Mouse (Mus musculus) neural tube, embryonic 10.5 days (tissue): ENCODE measurements around the gene Mylip.

Experiments
- DNase-seq: peaks from one replicate; pipeline ENCODE4 v3.0.0-alpha.2; 2017; ENCODE audit warnings: low spot score; ENCODE audit errors: extremely low spot score

Gene Mylip

GRCm38 (mm10) chr13:45389448-45390311, at the start of gene Mylip:
TSS of gene Mylip (plus strand) at chr13:45389742.
- DNase-seq, result peak; percentile 97

GRCm38 (mm10) chr13:45341991-45342390, 47.6 kb upstream of the Mylip start:
- no peak for DNase-seq

GRCm38 (mm10) chr13:45343541-45343940, 46.0 kb upstream of the Mylip start:
- DNase-seq, result no peak

- no peak for DNase-seq
Measured at GRCm38 (mm10) chr13:45343966-45344365, 45.6 kb upstream of the Mylip start.

- peak; percentile 35 for DNase-seq
Measured at GRCm38 (mm10) chr13:45345471-45346159, 43.9 kb upstream of the Mylip start.

GRCm38 (mm10) chr13:45351483-45351882, 38.1 kb upstream of the Mylip start:
- DNase-seq, result no peak

- DNase-seq, result no peak
Measured at GRCm38 (mm10) chr13:45354824-45355223, 34.7 kb upstream of the Mylip start.

GRCm38 (mm10) chr13:45358208-45358607, 31.3 kb upstream of the Mylip start:
- DNase-seq, result no peak

GRCm38 (mm10) chr13:45358676-45359323, 30.7 kb upstream of the Mylip start:
- no peak for DNase-seq

- no peak for DNase-seq
Measured at GRCm38 (mm10) chr13:45365788-45366187, 23.8 kb upstream of the Mylip start.

GRCm38 (mm10) chr13:45371673-45372072, 17.9 kb upstream of the Mylip start:
- no peak for DNase-seq

- no peak for DNase-seq
Measured at GRCm38 (mm10) chr13:45372456-45372855, 17.1 kb upstream of the Mylip start.

GRCm38 (mm10) chr13:45374846-45375245, 14.7 kb upstream of the Mylip start:
- DNase-seq, result no peak

GRCm38 (mm10) chr13:45382208-45382607, 7.3 kb upstream of the Mylip start:
- no peak for DNase-seq

- DNase-seq, result no peak
Measured at GRCm38 (mm10) chr13:45384636-45385035, 4.9 kb upstream of the Mylip start.

GRCm38 (mm10) chr13:45385521-45385920, 4.0 kb upstream of the Mylip start:
- DNase-seq, result no peak

- DNase-seq, result no peak
Measured at GRCm38 (mm10) chr13:45386253-45386652, 3.3 kb upstream of the Mylip start.

- DNase-seq, result no peak
Measured at GRCm38 (mm10) chr13:45387231-45387630, 2.3 kb upstream of the Mylip start.

- no peak for DNase-seq
Measured at GRCm38 (mm10) chr13:45388254-45388805, 1.2 kb upstream of the Mylip start.

GRCm38 (mm10) chr13:45388889-45389288, 653 bp upstream of the Mylip start:
- DNase-seq, result no peak

- peak; percentile 36 for DNase-seq
Measured at GRCm38 (mm10) chr13:45390312-45390961, 895 bp downstream of the Mylip start.
